7 mouse cellular contexts compared by ENCODE assay signal in the genomic region with DNA sequence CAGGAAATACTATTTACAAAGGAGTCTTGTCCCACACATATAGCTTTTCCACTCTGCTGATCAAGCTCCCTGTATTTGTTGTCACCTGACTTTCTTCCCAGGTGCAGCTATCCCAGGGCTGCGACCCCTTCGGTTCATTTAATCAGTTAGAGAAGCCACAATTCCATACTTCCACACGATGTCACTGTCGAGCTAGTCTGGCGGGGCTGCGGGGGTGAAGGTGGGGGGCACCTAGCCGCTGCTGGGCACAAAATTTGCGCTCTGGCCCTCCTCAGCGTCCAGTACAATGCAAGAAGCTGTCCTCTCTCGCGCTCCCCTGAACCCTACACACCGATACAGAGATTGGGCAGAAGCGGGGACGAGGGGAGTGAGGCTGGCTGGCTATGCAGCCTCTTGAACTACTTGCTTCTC. TPM values are rescaled to one million over a fixed set of nuclear protein-coding genes. Genes with fewer than 3 reads are reported as not detected.
DNase-seq lines count a peak whose midpoint lies in the region; ATAC-seq and TF ChIP-seq lines count a peak whose summit lies in the region.

No protein-coding gene starts in this region.

- no peak overlapping the region; the same call in 1 of the 2 replicates for H3K4me3 ChIP-seq in testis, adult 2 months (ENCODE audit: control insufficient read depth, low read depth, low read length)
- peak overlapping the region; percentile 28 for H3K4me3 ChIP-seq in embryonic facial prominence, embryonic 14.5 days (ENCODE audit: low read depth, low read length)
- peak overlapping the region; percentile 31 for H3K4me3 ChIP-seq in hindbrain, embryonic 13.5 days
- peak overlapping the region; percentile 20 for H3K4me3 ChIP-seq in limb, embryonic 14.5 days (replicated peaks; ENCODE audit: low read length)

- peak; percentile 38; the same call in 1 of the 2 replicates for ATAC-seq in embryonic facial prominence, embryonic 14.5 days (ENCODE audit: low read depth)
- peak; percentile 57 for ATAC-seq in hindbrain, embryonic 13.5 days (ENCODE audit: low FRiP score)
- ATAC-seq in limb, embryonic 14.5 days (ENCODE audit: low FRiP score, low read depth) = no peak
- 0 out of 2 replicates have a peak, but pooled peaks have one; percentile 23 for ATAC-seq in neutrophil, adult 5-6 weeks (ENCODE audit: extremely low read depth, insufficient number of reproducible peaks, low FRiP score, poor library complexity, severe bottlenecking)

- no peak for TF ChIP-seq POLR2A in testis, adult 2 months (IDR thresholded peaks at IDR 0.05; ENCODE audit: control insufficient read depth, low read depth, low read length)
- TF ChIP-seq POLR2A in limb, embryonic 14.5 days (IDR thresholded peaks at IDR 0.05; ENCODE audit: borderline replicate concordance, extremely low read depth, insufficient read depth, insufficient read length) = no peak

- H3K9me3 ChIP-seq in embryonic facial prominence, embryonic 14.5 days (ENCODE audit: control insufficient read depth, low read length) = no peaks in the 10 kb centered on the region
- no peaks in the 10 kb centered on the region for H3K9me3 ChIP-seq in hindbrain, embryonic 13.5 days
- no peaks in the 10 kb centered on the region for H3K9me3 ChIP-seq in limb, embryonic 14.5 days (ENCODE audit: control insufficient read depth, low read length)

- H3K4me1 ChIP-seq in testis, adult 2 months (ENCODE audit: control insufficient read depth, insufficient read depth, low read length) = peaks cover 2% of the 10 kb centered on the region; the same call in 1 of the 2 replicates
- H3K4me1 ChIP-seq in embryonic facial prominence, embryonic 14.5 days (ENCODE audit: control insufficient read depth, insufficient read depth, low read length) = no peaks in the 10 kb centered on the region
- H3K4me1 ChIP-seq in hindbrain, embryonic 13.5 days (replicated peaks) = peaks cover 7% of the 10 kb centered on the region; the same call in 1 of the 2 replicates
- no peaks in the 10 kb centered on the region for H3K4me1 ChIP-seq in limb, embryonic 14.5 days (ENCODE audit: control insufficient read depth, insufficient read depth, low read length)

- peak; percentile 40; the same call in 1 of the 2 replicates for TF ChIP-seq CTCF in testis, adult 2 months (IDR thresholded peaks at IDR 0.05; ENCODE audit: control insufficient read depth, insufficient read depth, insufficient replicate concordance, low read depth, low read length)

- H3K27ac ChIP-seq in testis, adult 2 months (ENCODE audit: control insufficient read depth, insufficient read depth, low read depth, low read length) = no peak overlapping the region
- H3K27ac ChIP-seq in embryonic facial prominence, embryonic 14.5 days (replicated peaks; ENCODE audit: low read depth, low read length) = no peak overlapping the region
- H3K27ac ChIP-seq in hindbrain, embryonic 13.5 days = no peak overlapping the region
- H3K27ac ChIP-seq in limb, embryonic 14.5 days (replicated peaks; ENCODE audit: low read depth, low read length) = no peak overlapping the region

- H3K9ac ChIP-seq in embryonic facial prominence, embryonic 14.5 days (ENCODE audit: low read depth, low read length) = peak overlapping the region; percentile 55
- peak overlapping the region; percentile 63 for H3K9ac ChIP-seq in hindbrain, embryonic 13.5 days
- H3K9ac ChIP-seq in limb, embryonic 14.5 days (ENCODE audit: low read depth, low read length, severe bottlenecking) = 0 out of 2 replicates have a peak overlapping the region, but pooled peaks have one; percentile 38

- no peaks in the 10 kb centered on the region for H3K27me3 ChIP-seq in testis, adult 2 months (ENCODE audit: control insufficient read depth, insufficient read depth, low read length)
- H3K27me3 ChIP-seq in embryonic facial prominence, embryonic 14.5 days (replicated peaks; ENCODE audit: control insufficient read depth, insufficient read depth, low read length) = no peaks in the 10 kb centered on the region
- H3K27me3 ChIP-seq in hindbrain, embryonic 13.5 days = no peaks in the 10 kb centered on the region
- H3K27me3 ChIP-seq in limb, embryonic 14.5 days (ENCODE audit: control insufficient read depth, insufficient read depth, low read length) = no peaks in the 10 kb centered on the region

- peak overlapping the region; percentile 61 for H3K4me2 ChIP-seq in embryonic facial prominence, embryonic 14.5 days (ENCODE audit: low read depth, low read length)
- H3K4me2 ChIP-seq in hindbrain, embryonic 13.5 days = peak overlapping the region; percentile 55
- peak overlapping the region; percentile 49 for H3K4me2 ChIP-seq in limb, embryonic 14.5 days (replicated peaks; ENCODE audit: low read depth, low read length, severe bottlenecking)

- 2% methylated on average over 14 of the region's 14 CpGs for WGBS in embryonic facial prominence, embryonic 14.5 days
- WGBS in hindbrain, embryonic 13.5 days = 11% methylated on average over 14 of the region's 14 CpGs
- WGBS in limb, embryonic 14.5 days = 7% methylated on average over 14 of the region's 14 CpGs

- no peaks in the 10 kb centered on the region for H3K36me3 ChIP-seq in testis, adult 2 months (ENCODE audit: control insufficient read depth, insufficient read depth, low read length)
- no peaks in the 10 kb centered on the region for H3K36me3 ChIP-seq in embryonic facial prominence, embryonic 14.5 days (ENCODE audit: control insufficient read depth, insufficient read depth, low read length)
- no peaks in the 10 kb centered on the region for H3K36me3 ChIP-seq in hindbrain, embryonic 13.5 days
- no peaks in the 10 kb centered on the region for H3K36me3 ChIP-seq in limb, embryonic 14.5 days (ENCODE audit: control insufficient read depth, insufficient read depth, low read length)

- no peak for DNase-seq in testis, postnatal 14 days (ENCODE audit: low spot score)
- DNase-seq in embryonic facial prominence, embryonic 14.5 days (ENCODE audit: low spot score) = peak; percentile 34
- no peak for DNase-seq in limb, embryonic 14.5 days (ENCODE audit: low spot score)
- no peak for DNase-seq in spleen, adult 12 weeks (ENCODE audit: low spot score)

RNA-seq across cellular contexts. Expression of gene Slc22a8, which starts 21.6 kb away (rescaled TPM):
- polyA plus RNA-seq in testis, adult 2 months (2012; rRNA removed) = 0.04 and 0.05 TPM in 2 replicates
- polyA plus RNA-seq in embryonic facial prominence, embryonic 14.5 days (2014; fragmentation: Nextera tagmentation; extraction: Ambion mirVana) = 0.59 and 1.3 TPM in 2 replicates
- polyA plus RNA-seq in hindbrain, embryonic 13.5 days (2015; fragmentation: Nextera tagmentation; extraction: Ambion mirVana) = 4.4 and 4.8 TPM in 2 replicates
- polyA plus RNA-seq in limb, embryonic 14.5 days (2012; rRNA removed) = 0.03 TPM in 1 of 2 replicates, not detected in the other
- polyA plus RNA-seq in limb, embryonic 14.5 days (2014; fragmentation: Nextera tagmentation; extraction: Ambion mirVana) = not detected in 2 replicates
- total RNA-seq in neutrophil, adult 5-6 weeks (2017) = not detected in 2 replicates

RNA-seq across cellular contexts. Expression of gene Slc22a6, which starts 48.4 kb away (rescaled TPM):
- polyA plus RNA-seq in testis, adult 2 months (2012; rRNA removed) = not detected in 2 replicates
- polyA plus RNA-seq in embryonic facial prominence, embryonic 14.5 days (2014; fragmentation: Nextera tagmentation; extraction: Ambion mirVana) = 0.67 and 1.1 TPM in 2 replicates
- 8.3 and 9.8 TPM in 2 replicates for polyA plus RNA-seq in hindbrain, embryonic 13.5 days (2015; fragmentation: Nextera tagmentation; extraction: Ambion mirVana)
- polyA plus RNA-seq in limb, embryonic 14.5 days (2012; rRNA removed) = 0.03 and 0.15 TPM in 2 replicates
- not detected in 2 replicates for polyA plus RNA-seq in limb, embryonic 14.5 days (2014; fragmentation: Nextera tagmentation; extraction: Ambion mirVana)
- total RNA-seq in neutrophil, adult 5-6 weeks (2017) = not detected in 2 replicates
